Mouse (Mus musculus) neutrophil, adult 5-6 weeks (primary cell): ENCODE data around the gene Tph1. TPM values are rescaled to one million over a fixed set of nuclear protein-coding genes. Genes with fewer than 3 reads are reported as not detected.
A peak's percentile ranks its signal among the peaks of the same experiment; 100 is the strongest.
"Not testable (repeated sequence)": the region's sequence is repeated elsewhere in the genome, so short reads cannot be mapped to it uniquely, and the experiment has no call there.

Source experiments
- ATAC-seq: fragments of 151-379, 151-347 bp; 2 replicates; pipeline ENCODE4 v1.8.0; 2017; ENCODE audit warnings: mild to moderate bottlenecking, moderate TSS enrichment; ENCODE audit not compliant: insufficient number of reproducible peaks, poor library complexity, low FRiP score, severe bottlenecking; ENCODE audit errors: extremely low read depth
- total RNA-seq: library from RNA; stranded (forward); fragments of 200-1000 nt; gene quantifications from 2 replicates; pipeline ENCODE4 v1.2.3, GENCODE M21; 2017

The Tph1 gene
- total RNA-seq, 1 experiment from 2014 or later: not detected

GRCm38 (mm10) chr7:46661591-46662090 lies 10.7 kb downstream of the Tph1 start:
- no peak for ATAC-seq

- no peak for ATAC-seq
These were observed 20.1 kb downstream of the Tph1 start for GRCm38 (mm10) chr7:46652279-46652678.

GRCm38 (mm10) chr7:46650231-46650630 lies 22.1 kb downstream of the Tph1 start:
- ATAC-seq: not testable (repeated sequence)

GRCm38 (mm10) chr7:46648431-46649140 lies 23.8 kb downstream of the Tph1 start:
- no peak for ATAC-seq

- ATAC-seq: no peak
These were observed 29.2 kb downstream of the Tph1 start for GRCm38 (mm10) chr7:46643172-46643571.

GRCm38 (mm10) chr7:46640062-46640461 lies 32.3 kb downstream of the Tph1 start:
- 0 out of 2 replicates have a peak, but pooled peaks have one; percentile 3 for ATAC-seq

- peak; percentile 67 for ATAC-seq
These were observed 32.7 kb downstream of the Tph1 start, which contains the start of gene Sergef for GRCm38 (mm10) chr7:46639692-46640031. Gene Sergef (minus strand): TSS chr7:46639807.

- no peak for ATAC-seq
These were observed 33.2 kb downstream of the Tph1 start for GRCm38 (mm10) chr7:46638889-46639691.

- no peak for ATAC-seq
These were observed 43.9 kb downstream of the Tph1 start for GRCm38 (mm10) chr7:46628375-46628975.

- no peak for ATAC-seq
These were observed 48.4 kb downstream of the Tph1 start for GRCm38 (mm10) chr7:46623979-46624378.

GRCm38 (mm10) chr7:46618416-46619110 lies 53.8 kb downstream of the Tph1 start:
- ATAC-seq: no peak

- ATAC-seq: no peak
These were observed 55.8 kb downstream of the Tph1 start for GRCm38 (mm10) chr7:46616429-46617005.

GRCm38 (mm10) chr7:46615256-46615977 lies 56.9 kb downstream of the Tph1 start:
- peak; percentile 37; the same call in 1 of the 2 replicates for ATAC-seq

GRCm38 (mm10) chr7:46614263-46614662 lies 58.1 kb downstream of the Tph1 start:
- no peak for ATAC-seq

- ATAC-seq: no peak
These were observed 59.2 kb downstream of the Tph1 start for GRCm38 (mm10) chr7:46613091-46613490.

GRCm38 (mm10) chr7:46612421-46612937 lies 59.9 kb downstream of the Tph1 start:
- no peak for ATAC-seq

- no peak for ATAC-seq
These were observed 60.4 kb downstream of the Tph1 start for GRCm38 (mm10) chr7:46611970-46612369.

- ATAC-seq: no peak
These were observed 63.0 kb downstream of the Tph1 start for GRCm38 (mm10) chr7:46609317-46609716.
